Mouse (Mus musculus): ENCODE measurements around the gene Ret. TPM values are rescaled to one million over a fixed set of nuclear protein-coding genes. Genes with fewer than 3 reads are reported as not detected.

Gene Ret
- polyA plus RNA-seq (2014; fragmentation: Illumina TruSeq; extraction: RNeasy Lipid Tissue Mini Kit (QIAGEN cat#74804); ENCODE audit: low replicate concordance), result 3.0 TPM

DNA sequence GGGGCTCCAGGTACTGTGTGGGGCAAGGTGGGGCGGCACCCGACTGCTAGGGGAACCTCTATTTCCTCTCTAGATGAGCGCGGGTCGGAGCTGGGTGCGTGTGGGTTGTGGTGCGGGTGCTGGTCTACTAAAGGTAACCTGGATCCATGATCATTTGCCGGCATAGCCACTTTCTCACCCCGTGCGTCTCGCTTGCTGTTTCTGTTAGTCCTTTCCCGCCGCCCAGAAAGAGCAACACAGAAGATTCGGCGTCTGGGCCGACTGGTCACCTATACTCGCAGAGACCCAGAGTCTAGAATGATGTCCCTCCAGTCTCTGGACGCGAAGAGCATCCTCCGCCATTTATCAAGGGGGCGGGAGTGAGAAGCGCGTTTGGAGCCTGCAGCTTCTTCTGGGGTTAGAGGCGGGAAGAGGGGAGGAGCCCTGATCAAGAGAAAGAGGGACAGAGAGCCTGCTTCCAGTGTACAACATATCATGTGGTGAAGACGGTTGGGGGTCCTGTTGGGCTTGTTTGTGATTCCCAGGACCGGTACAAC lies at the start of gene Ret:
Gene Ret, minus strand, starts transcription at position 279 of the 536 bp plus-strand sequence.

GRCm38 (mm10) chr6:118138731-118139709 lies 58.5 kb downstream of the Ret start, which contains the start of gene Csgalnact2:
Gene Csgalnact2, minus strand, starts transcription at chr6:118139140.

Other genes with a start within 250 kb of the Ret start
- gene Rasgef1a, start 186.3 kb downstream of the Ret start, polyA plus RNA-seq (2014; fragmentation: Illumina TruSeq; extraction: RNeasy Lipid Tissue Mini Kit (QIAGEN cat#74804); ENCODE audit: low replicate concordance), result 0.30 TPM
- 19.3 TPM for gene Csgalnact2, start 58.6 kb downstream of the Ret start, polyA plus RNA-seq (2014; fragmentation: Illumina TruSeq; extraction: RNeasy Lipid Tissue Mini Kit (QIAGEN cat#74804); ENCODE audit: low replicate concordance)
- 14.3 TPM for gene Bms1, start 221.8 kb upstream of the Ret start, polyA plus RNA-seq (2014; fragmentation: Illumina TruSeq; extraction: RNeasy Lipid Tissue Mini Kit (QIAGEN cat#74804); ENCODE audit: low replicate concordance)

All from small intestine, adult 10 weeks (tissue).